Mouse (Mus musculus): ENCODE results near the gene Prickle4. TPM values are rescaled to one million over a fixed set of nuclear protein-coding genes. Genes with fewer than 3 reads are reported as not detected.

Prickle4 gene
- polyA plus RNA-seq, 1 experiment from 2014 or later: 0.51 TPM

- no peaks in the 10 kb centered on the region for H3K36me3 ChIP-seq (ENCODE audit: control insufficient read depth, insufficient read depth, low read length)
- H3K9me3 ChIP-seq (ENCODE audit: control insufficient read depth, low read length): no peaks in the 10 kb centered on the region
- no peak overlapping the region for H3K4me2 ChIP-seq (replicated peaks; ENCODE audit: low read depth)
- TF ChIP-seq EP300 (optimal IDR thresholded peaks at IDR 0.05) (no peak), CTCF (IDR thresholded peaks at IDR 0.05; ENCODE audit: low read depth) (no peak)
- DNase-seq (ENCODE audit: low spot score) (peak; percentile 34), ATAC-seq (ENCODE audit: low FRiP score, low TSS enrichment) (peak; percentile 76)
- no peak overlapping the region for H3K9ac ChIP-seq (ENCODE audit: low read length)
- H3K4me3 ChIP-seq (ENCODE audit: low read depth, low read length): no peak overlapping the region
- no peaks in the 10 kb centered on the region for H3K27me3 ChIP-seq (ENCODE audit: control insufficient read depth, insufficient read depth, low read length)
- no peaks in the 10 kb centered on the region for H3K4me1 ChIP-seq (replicated peaks; ENCODE audit: control insufficient read depth, insufficient read depth)
- 69% methylated on average over 2 of the region's 2 CpGs for WGBS
- H3K27ac ChIP-seq (replicated peaks): no peak overlapping the region
Observed at GRCm38 (mm10) chr17:47651953-47652352, 42.6 kb downstream of the Prickle4 start.

- Histone ChIP-seq H3K4me3 (ENCODE audit: low read depth, low read length) (no peak overlapping the region), H3K4me1 (replicated peaks; ENCODE audit: control insufficient read depth, insufficient read depth) (no peaks in the 10 kb centered on the region), H3K9ac (ENCODE audit: low read length) (no peak overlapping the region), H3K36me3 (ENCODE audit: control insufficient read depth, insufficient read depth, low read length) (no peaks in the 10 kb centered on the region), H3K9me3 (ENCODE audit: control insufficient read depth, low read length) (no peaks in the 10 kb centered on the region), H3K27ac (replicated peaks) (no peak overlapping the region), H3K4me2 (replicated peaks; ENCODE audit: low read depth) (no peak overlapping the region), H3K27me3 (ENCODE audit: control insufficient read depth, insufficient read depth, low read length) (no peaks in the 10 kb centered on the region)
- 58% methylated on average over 4 of the region's 4 CpGs for WGBS
- ATAC-seq (ENCODE audit: low FRiP score, low TSS enrichment): no peak
- TF ChIP-seq CTCF (IDR thresholded peaks at IDR 0.05; ENCODE audit: low read depth) (no peak), EP300 (optimal IDR thresholded peaks at IDR 0.05) (no peak)
- no peak for DNase-seq (ENCODE audit: low spot score)
Observed at GRCm38 (mm10) chr17:47648966-47649365, 45.6 kb downstream of the Prickle4 start.

GRCm38 (mm10) chr17:47646683-47647082 is 47.9 kb downstream of the Prickle4 start:
- H3K4me2 ChIP-seq (replicated peaks; ENCODE audit: low read depth): no peak overlapping the region
- no peak overlapping the region for H3K27ac ChIP-seq (replicated peaks)
- TF ChIP-seq CTCF (IDR thresholded peaks at IDR 0.05; ENCODE audit: low read depth) (peak; percentile 83), EP300 (optimal IDR thresholded peaks at IDR 0.05) (no peak)
- H3K9ac ChIP-seq (ENCODE audit: low read length): no peak overlapping the region
- no peaks in the 10 kb centered on the region for H3K27me3 ChIP-seq (ENCODE audit: control insufficient read depth, insufficient read depth, low read length)
- no peak overlapping the region for H3K4me3 ChIP-seq (ENCODE audit: low read depth, low read length)
- no peaks in the 10 kb centered on the region for H3K9me3 ChIP-seq (ENCODE audit: control insufficient read depth, low read length)
- H3K36me3 ChIP-seq (ENCODE audit: control insufficient read depth, insufficient read depth, low read length): no peaks in the 10 kb centered on the region
- WGBS: 90% methylated on average over 1 of the region's 1 CpGs
- ATAC-seq (ENCODE audit: low FRiP score, low TSS enrichment) (peak; percentile 45; the same call in 1 of the 2 replicates), DNase-seq (ENCODE audit: low spot score) (peak; percentile 85)
- no peaks in the 10 kb centered on the region for H3K4me1 ChIP-seq (replicated peaks; ENCODE audit: control insufficient read depth, insufficient read depth)

GRCm38 (mm10) chr17:47642992-47643391 is 51.5 kb downstream of the Prickle4 start:
- no peak overlapping the region for H3K4me3 ChIP-seq (ENCODE audit: low read depth, low read length)
- ATAC-seq (ENCODE audit: low FRiP score, low TSS enrichment) (no peak), DNase-seq (ENCODE audit: low spot score) (no peak)
- H3K4me2 ChIP-seq (replicated peaks; ENCODE audit: low read depth): no peak overlapping the region
- 69% methylated on average over 2 of the region's 2 CpGs for WGBS
- TF ChIP-seq EP300 (optimal IDR thresholded peaks at IDR 0.05): no peak
- peak; percentile 36 for TF ChIP-seq CTCF (IDR thresholded peaks at IDR 0.05; ENCODE audit: low read depth)
- H3K36me3 ChIP-seq (ENCODE audit: control insufficient read depth, insufficient read depth, low read length): no peaks in the 10 kb centered on the region
- no peaks in the 10 kb centered on the region for H3K27me3 ChIP-seq (ENCODE audit: control insufficient read depth, insufficient read depth, low read length)
- no peak overlapping the region for H3K27ac ChIP-seq (replicated peaks)
- no peaks in the 10 kb centered on the region for H3K9me3 ChIP-seq (ENCODE audit: control insufficient read depth, low read length)
- no peaks in the 10 kb centered on the region for H3K4me1 ChIP-seq (replicated peaks; ENCODE audit: control insufficient read depth, insufficient read depth)
- no peak overlapping the region for H3K9ac ChIP-seq (ENCODE audit: low read length)

Other genes starting within 250 kb of the Prickle4 start
- 11.0 and 11.1 TPM in 2 replicates for gene Taf8, start 192.4 kb downstream of the Prickle4 start, polyA plus RNA-seq (2015; fragmentation: Nextera tagmentation; extraction: Ambion mirVana)
- gene Ccnd3, start 189.7 kb downstream of the Prickle4 start, polyA plus RNA-seq (2015; fragmentation: Nextera tagmentation; extraction: Ambion mirVana): 219 and 242 TPM in 2 replicates
- 13.4 and 13.6 TPM in 2 replicates for gene Bysl, start 83.2 kb downstream of the Prickle4 start, polyA plus RNA-seq (2015; fragmentation: Nextera tagmentation; extraction: Ambion mirVana)
- gene Med20, start 83.2 kb downstream of the Prickle4 start, polyA plus RNA-seq (2015; fragmentation: Nextera tagmentation; extraction: Ambion mirVana): 23.8 and 25.1 TPM in 2 replicates
- 1.1 and 1.5 TPM in 2 replicates for gene Gm20517, start 83.1 kb downstream of the Prickle4 start, polyA plus RNA-seq (2015; fragmentation: Nextera tagmentation; extraction: Ambion mirVana)
- gene Usp49, start 64.0 kb downstream of the Prickle4 start, polyA plus RNA-seq (2015; fragmentation: Nextera tagmentation; extraction: Ambion mirVana): 1.9 and 2.1 TPM in 2 replicates
- gene Tomm6, start 6.3 kb downstream of the Prickle4 start, polyA plus RNA-seq (2015; fragmentation: Nextera tagmentation; extraction: Ambion mirVana): 353 and 386 TPM in 2 replicates
- 2.3 and 2.7 TPM in 2 replicates for gene Frs3, start 5.7 kb downstream of the Prickle4 start, polyA plus RNA-seq (2015; fragmentation: Nextera tagmentation; extraction: Ambion mirVana)
- 0.16 TPM in 1 of 2 replicates, not detected in the other for gene Gm21981, start 281 bp downstream of the Prickle4 start, polyA plus RNA-seq (2015; fragmentation: Nextera tagmentation; extraction: Ambion mirVana)
- gene Pgc, start 32.1 kb upstream of the Prickle4 start, polyA plus RNA-seq (2015; fragmentation: Nextera tagmentation; extraction: Ambion mirVana): 1,647 and 1,784 TPM in 2 replicates
- 10.4 and 13.8 TPM in 2 replicates for gene Tfeb, start 42.3 kb upstream of the Prickle4 start, polyA plus RNA-seq (2015; fragmentation: Nextera tagmentation; extraction: Ambion mirVana)
- 6.2 and 6.3 TPM in 2 replicates for gene Mdfi, start 140.0 kb upstream of the Prickle4 start, polyA plus RNA-seq (2015; fragmentation: Nextera tagmentation; extraction: Ambion mirVana)
- 14.6 and 17.9 TPM in 2 replicates for gene Foxp4, start 229.9 kb upstream of the Prickle4 start, polyA plus RNA-seq (2015; fragmentation: Nextera tagmentation; extraction: Ambion mirVana)

Data from stomach, postnatal 0 days (tissue).